ENCODE assay signal across 23 mouse cellular contexts in the genomic region with DNA sequence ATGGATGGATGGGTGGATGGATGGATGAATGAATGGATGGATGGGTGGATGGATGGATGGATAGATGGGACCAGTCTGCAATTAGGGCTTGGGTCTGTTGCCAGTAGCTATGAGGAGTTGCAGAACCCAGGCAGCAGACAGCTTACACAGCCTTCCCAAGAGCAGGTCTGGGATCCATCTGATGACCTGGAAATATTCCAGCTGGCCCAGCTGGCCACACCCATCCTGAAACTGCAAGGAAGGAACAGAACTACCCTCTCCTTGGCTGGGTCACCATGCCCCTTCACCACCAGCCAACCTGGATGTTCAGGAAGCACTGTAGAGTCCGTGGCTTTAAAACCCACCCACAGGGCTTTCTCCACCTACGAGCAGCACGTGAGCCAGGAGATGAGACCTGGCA.
"Had no signal": no experiment of that assay in that cellular context is flagged by ENCODE, and none has a peak within 500 bp of the region (broad histone marks: within the 10 kb centered on the region; RNA-seq: fewer than 3 reads in every experiment).

No protein-coding gene starts in this region.

- H3K27ac ChIP-seq: kidney, postnatal 0 days; layer of hippocampus, adult 2 months; limb, embryonic 10.5 days; limb, embryonic 13.5 days; liver, embryonic 12.5 days; liver, embryonic 15.5 days; lung, embryonic 15.5 days; midbrain, embryonic 10.5 days; midbrain, embryonic 13.5 days; neural tube, embryonic 13.5 days; stomach, postnatal 0 days had no signal

- H3K9me3 ChIP-seq: limb, embryonic 10.5 days; limb, embryonic 13.5 days; liver, embryonic 12.5 days; liver, embryonic 15.5 days; lung, embryonic 15.5 days; megakaryocyte, embryonic 14.5 days; midbrain, embryonic 10.5 days; midbrain, embryonic 13.5 days; neural tube, embryonic 13.5 days had no signal

- DNase-seq: kidney, postnatal 25 days; layer of hippocampus, adult 9-11 months; liver; lung, adult 18-20 months; lung, postnatal 10 days; lung, postnatal 36 days; right cerebral cortex, adult 18-20 months; right cerebral cortex, postnatal 14 days; right cerebral cortex, postnatal 4 days had no signal

- H3K9ac ChIP-seq: limb, embryonic 13.5 days; liver, embryonic 12.5 days; liver, embryonic 15.5 days; lung, embryonic 15.5 days; midbrain, embryonic 13.5 days; neural tube, embryonic 13.5 days had no signal

- ATAC-seq: liver, embryonic 12.5 days; midbrain, embryonic 16.5 days had no signal

- H3K27me3 ChIP-seq: limb, embryonic 13.5 days; liver, embryonic 15.5 days; lung, embryonic 15.5 days; midbrain, embryonic 13.5 days; neural tube, embryonic 13.5 days had no signal

- H3K4me1 ChIP-seq: liver, embryonic 12.5 days; liver, embryonic 15.5 days; lung, embryonic 15.5 days had no signal

- H3K4me3 ChIP-seq: layer of hippocampus, adult 2 months; limb, embryonic 10.5 days; limb, embryonic 13.5 days; liver, embryonic 12.5 days; liver, embryonic 15.5 days; lung, embryonic 15.5 days; megakaryocyte, embryonic 14.5 days; midbrain, embryonic 10.5 days; midbrain, embryonic 13.5 days; myocyte; neural tube, embryonic 13.5 days had no signal

- H3K4me2 ChIP-seq: limb, embryonic 13.5 days; liver, embryonic 12.5 days; liver, embryonic 15.5 days; lung, embryonic 15.5 days; midbrain, embryonic 13.5 days; neural tube, embryonic 13.5 days had no signal

- H3K36me3 ChIP-seq: limb, embryonic 10.5 days; limb, embryonic 13.5 days; liver, embryonic 12.5 days; liver, embryonic 15.5 days; lung, embryonic 15.5 days; midbrain, embryonic 10.5 days; midbrain, embryonic 13.5 days; neural tube, embryonic 13.5 days had no signal
